Mouse (Mus musculus): ENCODE results near the gene Dennd5a.
"Not testable (repeated sequence)": the region's sequence is repeated elsewhere in the genome, so short reads cannot be mapped to it uniquely, and the experiment has no call there.

The Dennd5a gene

GRCm38 (mm10) chr7:109959716-109960612, at the start of gene Dennd5a:
Dennd5a (minus strand) TSS chr7:109960470.
- peak; percentile 70 for DNase-seq

GRCm38 (mm10) chr7:110009084-110009483, 48.8 kb upstream of the Dennd5a start:
- DNase-seq: peak; percentile 49

- DNase-seq: no peak
These were observed 48.2 kb upstream of the Dennd5a start for GRCm38 (mm10) chr7:110008513-110008912.

- no peak for DNase-seq
These were observed 46.4 kb upstream of the Dennd5a start for GRCm38 (mm10) chr7:110006471-110007195.

- no peak for DNase-seq
These were observed 45.7 kb upstream of the Dennd5a start for GRCm38 (mm10) chr7:110005976-110006375.

GRCm38 (mm10) chr7:110002968-110003367, 42.7 kb upstream of the Dennd5a start:
- DNase-seq: peak; percentile 83

- DNase-seq: no peak
These were observed 41.8 kb upstream of the Dennd5a start for GRCm38 (mm10) chr7:110002092-110002491.

GRCm38 (mm10) chr7:109998388-109998787, 38.1 kb upstream of the Dennd5a start:
- no peak for DNase-seq

- DNase-seq: peak; percentile 81
These were observed 33.1 kb upstream of the Dennd5a start for GRCm38 (mm10) chr7:109993157-109993959.

- DNase-seq: peak; percentile 51
These were observed 31.0 kb upstream of the Dennd5a start for GRCm38 (mm10) chr7:109991286-109991685.

- DNase-seq: peak; percentile 61
These were observed 26.5 kb upstream of the Dennd5a start, which contains the start of gene Tmem41b for GRCm38 (mm10) chr7:109986775-109987174. Tmem41b (minus strand) TSS chr7:109986929.

GRCm38 (mm10) chr7:109986133-109986669, 25.9 kb upstream of the Dennd5a start:
- DNase-seq: peak; percentile 100

GRCm38 (mm10) chr7:109985661-109986132, 25.4 kb upstream of the Dennd5a start:
- peak; percentile 55 for DNase-seq

GRCm38 (mm10) chr7:109984608-109985007, 24.3 kb upstream of the Dennd5a start:
- not testable (repeated sequence) for DNase-seq

- DNase-seq: peak; percentile 41
These were observed 16.9 kb upstream of the Dennd5a start for GRCm38 (mm10) chr7:109977131-109977530.

- DNase-seq: no peak
These were observed 15.9 kb upstream of the Dennd5a start for GRCm38 (mm10) chr7:109975966-109976715.

- DNase-seq: no peak
These were observed 9.3 kb upstream of the Dennd5a start for GRCm38 (mm10) chr7:109969542-109969941.

GRCm38 (mm10) chr7:109968924-109969450, 8.7 kb upstream of the Dennd5a start:
- peak; percentile 40 for DNase-seq

GRCm38 (mm10) chr7:109967805-109968579, 7.7 kb upstream of the Dennd5a start:
- no peak for DNase-seq

- DNase-seq: no peak
These were observed 5.4 kb upstream of the Dennd5a start for GRCm38 (mm10) chr7:109965658-109966057.

- DNase-seq: no peak
These were observed 3.4 kb upstream of the Dennd5a start for GRCm38 (mm10) chr7:109963707-109964106.

Data from kidney, adult 9 months (tissue).